Mouse (Mus musculus): ENCODE measurements around the gene Dtx2.

DNA sequence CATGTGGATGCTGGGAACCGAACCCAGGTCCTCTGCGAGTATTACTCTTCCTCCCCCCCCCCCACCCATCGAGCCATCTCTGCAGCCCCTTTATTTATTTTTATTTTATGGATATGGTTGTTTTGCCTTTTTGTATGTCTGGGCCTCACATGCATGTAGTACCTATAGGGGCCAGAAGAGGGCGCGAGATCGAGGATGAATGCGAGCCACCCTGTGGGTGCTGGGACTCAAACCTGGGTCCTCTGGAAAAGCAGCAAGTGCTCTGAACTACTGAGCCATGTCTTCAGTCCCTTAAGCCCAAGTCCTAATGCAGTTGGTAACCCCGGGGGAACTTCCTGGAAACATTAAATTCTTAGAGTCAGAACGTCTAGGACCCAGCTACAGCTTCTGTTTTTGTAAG is 27.7 kb upstream of the Dtx2 start:
- no peak for TF ChIP-seq POLR2A (IDR thresholded peaks at IDR 0.05; ENCODE audit: insufficient read depth, low read depth, low read length)
- no peak for TF ChIP-seq CTCF (IDR thresholded peaks at IDR 0.05; ENCODE audit: insufficient read depth, low read depth, low read length)

Data from olfactory bulb, adult 2 months (tissue).